Mouse (Mus musculus): Measurements from ENCODE around the gene Spon1. TPM values are rescaled to one million over a fixed set of nuclear protein-coding genes. Genes with fewer than 3 reads are reported as not detected.

Spon1 gene
- polyA plus RNA-seq, 1 experiment from 2014 or later: 59.3 TPM

GRCm38 (mm10) chr7:113895266-113895665 lies 129.5 kb downstream of the Spon1 start:
- ATAC-seq (replicated peaks; ENCODE audit: extremely low read depth, insufficient read depth, low FRiP score): no peak
- no peak overlapping the region for H3K4me3 ChIP-seq (ENCODE audit: low read length)
- H3K36me3 ChIP-seq (ENCODE audit: control insufficient read depth, insufficient read depth): peaks cover 3% of the 10 kb centered on the region; the same call in 1 of the 2 replicates
- 58% methylated on average over 5 of the region's 5 CpGs for WGBS
- peaks cover 7% of the 10 kb centered on the region; the same call in 1 of the 2 replicates for H3K9me3 ChIP-seq (replicated peaks; ENCODE audit: control insufficient read depth, low read length)
- H3K27ac ChIP-seq (ENCODE audit: low read length): no peak overlapping the region
- no peak overlapping the region for H3K9ac ChIP-seq (ENCODE audit: low read length)
- H3K27me3 ChIP-seq (ENCODE audit: control insufficient read depth, insufficient read depth, low read length): no peaks in the 10 kb centered on the region
- no peaks in the 10 kb centered on the region for H3K4me1 ChIP-seq (ENCODE audit: control insufficient read depth, insufficient read depth, low read length)
- no peak overlapping the region for H3K4me2 ChIP-seq (ENCODE audit: low read depth, low read length)

- no peak overlapping the region for H3K4me2 ChIP-seq (ENCODE audit: low read depth, low read length)
- H3K36me3 ChIP-seq (ENCODE audit: control insufficient read depth, insufficient read depth): peaks cover 3% of the 10 kb centered on the region; the same call in 1 of the 2 replicates
- H3K27me3 ChIP-seq (ENCODE audit: control insufficient read depth, insufficient read depth, low read length): no peaks in the 10 kb centered on the region
Measured at GRCm38 (mm10) chr7:113898388-113898787, 132.6 kb downstream of the Spon1 start.

GRCm38 (mm10) chr7:113901511-113901910 lies 135.7 kb downstream of the Spon1 start:
- no peak overlapping the region for H3K4me3 ChIP-seq (ENCODE audit: low read length)
- no peak for ATAC-seq (replicated peaks; ENCODE audit: extremely low read depth, insufficient read depth, low FRiP score)
- no peak overlapping the region for H3K27ac ChIP-seq (ENCODE audit: low read length)
- no peak overlapping the region for H3K9ac ChIP-seq (ENCODE audit: low read length)
- no peak overlapping the region for H3K4me2 ChIP-seq (ENCODE audit: low read depth, low read length)
- WGBS: 80% methylated on average over 2 of the region's 2 CpGs
- H3K36me3 ChIP-seq (ENCODE audit: control insufficient read depth, insufficient read depth): peaks cover 2% of the 10 kb centered on the region; the same call in 1 of the 2 replicates
- H3K27me3 ChIP-seq (ENCODE audit: control insufficient read depth, insufficient read depth, low read length): no peaks in the 10 kb centered on the region
- H3K9me3 ChIP-seq (replicated peaks; ENCODE audit: control insufficient read depth, low read length): peaks cover 5% of the 10 kb centered on the region; the same call in 1 of the 2 replicates
- no peaks in the 10 kb centered on the region; the same call in 1 of the 2 replicates for H3K4me1 ChIP-seq (ENCODE audit: control insufficient read depth, insufficient read depth, low read length)

More at GRCm38 (mm10) chr7:113898388-113898787, 132.6 kb downstream of the Spon1 start:
- no peaks in the 10 kb centered on the region; the same call in 1 of the 2 replicates for H3K4me1 ChIP-seq (ENCODE audit: control insufficient read depth, insufficient read depth, low read length)
- no peak overlapping the region for H3K9ac ChIP-seq (ENCODE audit: low read length)
- no peak overlapping the region for H3K4me3 ChIP-seq (ENCODE audit: low read length)
- ATAC-seq (replicated peaks; ENCODE audit: extremely low read depth, insufficient read depth, low FRiP score): no peak
- H3K27ac ChIP-seq (ENCODE audit: low read length): no peak overlapping the region
- H3K9me3 ChIP-seq (replicated peaks; ENCODE audit: control insufficient read depth, low read length): peaks cover 5% of the 10 kb centered on the region; the same call in 1 of the 2 replicates

- Histone ChIP-seq H3K4me1 (ENCODE audit: control insufficient read depth, insufficient read depth, low read length) (no peaks in the 10 kb centered on the region; the same call in 1 of the 2 replicates), H3K27me3 (ENCODE audit: control insufficient read depth, insufficient read depth, low read length) (no peaks in the 10 kb centered on the region), H3K4me3 (ENCODE audit: low read length) (no peak overlapping the region), H3K36me3 (ENCODE audit: control insufficient read depth, insufficient read depth) (no peaks in the 10 kb centered on the region), H3K9ac (ENCODE audit: low read length) (no peak overlapping the region), H3K4me2 (ENCODE audit: low read depth, low read length) (no peak overlapping the region), H3K27ac (ENCODE audit: low read length) (no peak overlapping the region), H3K9me3 (replicated peaks; ENCODE audit: control insufficient read depth, low read length) (peaks cover 3% of the 10 kb centered on the region; the same call in 1 of the 2 replicates)
- 68% methylated on average over 10 of the region's 10 CpGs for WGBS
- no peak for ATAC-seq (replicated peaks; ENCODE audit: extremely low read depth, insufficient read depth, low FRiP score)
Measured at GRCm38 (mm10) chr7:113901941-113902515, 136.2 kb downstream of the Spon1 start.

GRCm38 (mm10) chr7:113903127-113903827 lies 137.5 kb downstream of the Spon1 start:
- ATAC-seq (replicated peaks; ENCODE audit: extremely low read depth, insufficient read depth, low FRiP score): peak; percentile 28; the same call in 1 of the 2 replicates
- WGBS: 65% methylated on average over 3 of the region's 3 CpGs
- H3K4me3 ChIP-seq (ENCODE audit: low read length): no peak overlapping the region
- H3K36me3 ChIP-seq (ENCODE audit: control insufficient read depth, insufficient read depth): no peaks in the 10 kb centered on the region
- no peaks in the 10 kb centered on the region; the same call in 1 of the 2 replicates for H3K4me1 ChIP-seq (ENCODE audit: control insufficient read depth, insufficient read depth, low read length)
- H3K27ac ChIP-seq (ENCODE audit: low read length): no peak overlapping the region
- no peaks in the 10 kb centered on the region; the same call in 1 of the 2 replicates for H3K9me3 ChIP-seq (replicated peaks; ENCODE audit: control insufficient read depth, low read length)
- H3K9ac ChIP-seq (ENCODE audit: low read length): no peak overlapping the region
- H3K4me2 ChIP-seq (ENCODE audit: low read depth, low read length): no peak overlapping the region
- no peaks in the 10 kb centered on the region for H3K27me3 ChIP-seq (ENCODE audit: control insufficient read depth, insufficient read depth, low read length)

- H3K4me3 ChIP-seq (ENCODE audit: low read length): no peak overlapping the region
- H3K4me1 ChIP-seq (ENCODE audit: control insufficient read depth, insufficient read depth, low read length): no peaks in the 10 kb centered on the region; the same call in 1 of the 2 replicates
- H3K4me2 ChIP-seq (ENCODE audit: low read depth, low read length): no peak overlapping the region
- no peak for ATAC-seq (replicated peaks; ENCODE audit: extremely low read depth, insufficient read depth, low FRiP score)
- no peaks in the 10 kb centered on the region for H3K27me3 ChIP-seq (ENCODE audit: control insufficient read depth, insufficient read depth, low read length)
- no peaks in the 10 kb centered on the region for H3K9me3 ChIP-seq (replicated peaks; ENCODE audit: control insufficient read depth, low read length)
- no peak overlapping the region for H3K9ac ChIP-seq (ENCODE audit: low read length)
- no peak overlapping the region for H3K27ac ChIP-seq (ENCODE audit: low read length)
- WGBS: 87% methylated on average over 5 of the region's 5 CpGs
- H3K36me3 ChIP-seq (ENCODE audit: control insufficient read depth, insufficient read depth): no peaks in the 10 kb centered on the region
Measured at GRCm38 (mm10) chr7:113903939-113904338, 138.1 kb downstream of the Spon1 start.

GRCm38 (mm10) chr7:113904348-113904895 lies 138.6 kb downstream of the Spon1 start:
- no peak overlapping the region for H3K4me3 ChIP-seq (ENCODE audit: low read length)
- no peak overlapping the region for H3K9ac ChIP-seq (ENCODE audit: low read length)
- no peak for ATAC-seq (replicated peaks; ENCODE audit: extremely low read depth, insufficient read depth, low FRiP score)
- WGBS: 92% methylated on average over 7 of the region's 7 CpGs
- H3K4me1 ChIP-seq (ENCODE audit: control insufficient read depth, insufficient read depth, low read length): no peaks in the 10 kb centered on the region; the same call in 1 of the 2 replicates
- no peaks in the 10 kb centered on the region for H3K27me3 ChIP-seq (ENCODE audit: control insufficient read depth, insufficient read depth, low read length)
- H3K4me2 ChIP-seq (ENCODE audit: low read depth, low read length): no peak overlapping the region
- H3K36me3 ChIP-seq (ENCODE audit: control insufficient read depth, insufficient read depth): no peaks in the 10 kb centered on the region
- no peak overlapping the region for H3K27ac ChIP-seq (ENCODE audit: low read length)
- H3K9me3 ChIP-seq (replicated peaks; ENCODE audit: control insufficient read depth, low read length): no peaks in the 10 kb centered on the region

- Histone ChIP-seq H3K9me3 (replicated peaks; ENCODE audit: control insufficient read depth, low read length) (no peaks in the 10 kb centered on the region), H3K27me3 (ENCODE audit: control insufficient read depth, insufficient read depth, low read length) (no peaks in the 10 kb centered on the region), H3K27ac (ENCODE audit: low read length) (no peak overlapping the region), H3K4me3 (ENCODE audit: low read length) (no peak overlapping the region), H3K9ac (ENCODE audit: low read length) (no peak overlapping the region), H3K36me3 (ENCODE audit: control insufficient read depth, insufficient read depth) (no peaks in the 10 kb centered on the region), H3K4me1 (ENCODE audit: control insufficient read depth, insufficient read depth, low read length) (no peaks in the 10 kb centered on the region), H3K4me2 (ENCODE audit: low read depth, low read length) (no peak overlapping the region)
- 40% methylated on average over 12 of the region's 12 CpGs for WGBS
- ATAC-seq (replicated peaks; ENCODE audit: extremely low read depth, insufficient read depth, low FRiP score): no peak
Measured at GRCm38 (mm10) chr7:113909161-113909825, 143.5 kb downstream of the Spon1 start.
